Mouse (Mus musculus) C2C12 (cell line): ENCODE results near the gene Dhdh.

ENCODE experiments used
- CEBPB ChIP-seq: IDR thresholded peaks from one replicate; pipeline ENCODE4 v1.6.1; 2011; ENCODE audit warnings: low read depth, mild to moderate bottlenecking, control low read depth, moderate library complexity
- CTCF ChIP-seq: IDR thresholded peaks from one replicate; pipeline ENCODE4 v1.5.1; 2011; ENCODE audit not compliant: control insufficient read depth, insufficient read depth, insufficient read length
- FOSL1 ChIP-seq: IDR thresholded peaks from one replicate; pipeline ENCODE4 v1.8.0; 2011; ENCODE audit warnings: mild to moderate bottlenecking, low read length; ENCODE audit not compliant: poor library complexity, insufficient read depth, severe bottlenecking
- MAX ChIP-seq: IDR thresholded peaks from one replicate; pipeline ENCODE4 v1.6.1; 2011; ENCODE audit warnings: mild to moderate bottlenecking, control low read depth
- MYOD1 ChIP-seq: IDR thresholded peaks from one replicate; pipeline ENCODE4 v1.6.1; 2011; ENCODE audit warnings: low read depth; ENCODE audit not compliant: control insufficient read depth, insufficient read length
- MYOG ChIP-seq: IDR thresholded peaks from one replicate; pipeline ENCODE4 v1.6.1; 2011; ENCODE audit not compliant: control insufficient read depth, insufficient read length; ENCODE audit errors: extremely low read depth
- USF1 ChIP-seq: IDR thresholded peaks from one replicate; pipeline ENCODE4 v1.6.1; 2011; ENCODE audit warnings: low read depth, mild to moderate bottlenecking, control low read depth, moderate library complexity

DNA sequence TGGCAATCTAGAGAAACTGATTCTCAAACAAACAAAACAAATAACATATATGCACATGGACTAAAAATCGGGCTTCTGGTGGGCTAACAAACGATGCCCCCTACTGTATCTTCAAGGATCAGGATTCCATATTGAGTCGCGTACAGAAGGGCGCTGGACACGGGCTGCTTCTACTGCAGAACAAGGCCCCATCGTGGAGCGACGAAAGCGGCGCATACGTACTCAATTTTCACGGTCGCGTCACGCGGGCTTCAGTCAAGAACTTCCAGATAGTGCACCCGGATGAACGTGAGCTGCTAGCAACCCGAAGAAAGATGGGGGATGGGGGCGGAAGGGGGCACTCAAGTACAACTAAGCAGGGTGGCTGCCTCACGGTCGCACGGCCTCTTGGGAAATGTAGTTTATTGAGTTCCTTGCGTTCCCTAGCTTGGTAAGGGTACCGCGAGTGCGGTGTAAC is 33.2 kb upstream of the Dhdh start:
- TF ChIP-seq CTCF, result no peak
- no peak for TF ChIP-seq MYOD1
- TF ChIP-seq CEBPB, result no peak
- no peak for TF ChIP-seq MAX
- TF ChIP-seq USF1, result no peak
- no peak for TF ChIP-seq FOSL1
- no peak for TF ChIP-seq MYOG
